Comparison of ENCODE assay signal across 8 mouse cellular contexts in the genomic region with DNA sequence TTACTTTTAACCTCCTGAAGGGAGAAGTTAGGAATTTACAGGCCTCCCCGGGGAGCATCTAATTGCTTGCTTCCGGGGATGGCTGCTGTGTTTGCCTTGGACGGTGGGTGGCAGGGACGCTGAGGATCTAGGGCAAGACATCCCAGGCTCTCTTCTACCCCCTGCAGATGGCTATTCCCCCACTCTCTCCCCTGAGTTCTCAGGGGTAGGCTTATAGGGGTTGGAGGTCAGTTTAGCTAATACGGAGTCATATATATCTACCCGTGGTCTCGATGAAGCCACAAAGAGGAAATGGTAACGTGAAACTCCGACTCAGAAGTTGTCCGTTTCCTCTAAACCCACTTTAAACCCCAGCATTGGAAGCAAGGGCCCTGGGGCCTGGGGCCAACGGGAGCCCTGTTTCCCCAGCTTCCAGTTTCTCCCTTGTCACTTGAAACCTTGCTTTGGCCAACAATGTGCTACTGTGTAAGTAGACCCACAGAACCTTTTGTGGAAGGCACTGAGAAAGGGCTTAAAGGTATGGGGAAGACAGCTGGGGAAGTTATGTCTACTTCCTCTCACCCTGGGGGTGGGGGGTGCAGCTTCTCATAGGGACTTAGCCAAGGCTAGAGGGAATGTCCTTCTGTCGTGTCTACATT.
DNase-seq lines count a peak whose midpoint lies in the region; ATAC-seq lines count a peak whose summit lies in the region.

No protein-coding gene starts in this region.

- H3K9ac ChIP-seq in heart, embryonic 16.5 days (ENCODE audit: low read length), result 0 out of 2 replicates have a peak overlapping the region, but pooled peaks have one; percentile 14

- peak overlapping the region; percentile 24; the same call in 1 of the 2 replicates for H3K4me2 ChIP-seq in heart, embryonic 16.5 days (ENCODE audit: low read depth, low read length)

- DNase-seq in heart, adult 11 months, result peak; percentile 94
- no peak for DNase-seq in heart, postnatal 4 days
- peak; percentile 46 for DNase-seq in MN1 (ENCODE audit: low spot score)
- DNase-seq in mesoderm, embryonic 11.5 days (ENCODE audit: low read depth, low spot score), result peak; percentile 71
- no peak for DNase-seq in gastrocnemius, postnatal 25 days
- no peak for DNase-seq in testis, postnatal 10 days (ENCODE audit: low spot score)
- no peak for DNase-seq in adrenal gland, postnatal 14 days

- peak overlapping the region; percentile 49; the same call in 1 of the 2 replicates for H3K27ac ChIP-seq in heart, embryonic 16.5 days (ENCODE audit: low read length)

- H3K9me3 ChIP-seq in heart, embryonic 16.5 days (replicated peaks; ENCODE audit: control insufficient read depth, low read length), result no peaks in the 10 kb centered on the region

- no peak overlapping the region for H3K4me3 ChIP-seq in heart, embryonic 16.5 days (ENCODE audit: low read length)

- H3K36me3 ChIP-seq in heart, embryonic 16.5 days (ENCODE audit: control insufficient read depth, insufficient read depth), result no peaks in the 10 kb centered on the region

- H3K27me3 ChIP-seq in heart, embryonic 16.5 days (ENCODE audit: control insufficient read depth, insufficient read depth, low read length), result peaks cover 29% of the 10 kb centered on the region

- WGBS in heart, embryonic 16.5 days, result 21% methylated on average over 12 of the region's 12 CpGs

- no peak for ATAC-seq in heart, embryonic 16.5 days (replicated peaks; ENCODE audit: extremely low read depth, insufficient read depth, low FRiP score)

- H3K4me1 ChIP-seq in heart, embryonic 16.5 days (ENCODE audit: control insufficient read depth, insufficient read depth, low read length), result peaks cover 15% of the 10 kb centered on the region

Comparison
In these comparisons a context has a peak if more than half of its experiments do, and no peak if none do; other contexts are left out.
1. DNase-seq: peak in heart, adult 11 months (single experiment), MN1 (single experiment) and mesoderm, embryonic 11.5 days (single experiment); none in heart, postnatal 4 days (single experiment), gastrocnemius, postnatal 25 days (single experiment), testis, postnatal 10 days (single experiment) and adrenal gland, postnatal 14 days (single experiment).